Mouse (Mus musculus): ENCODE measurements around the gene Lrrc36.
A peak's percentile ranks its signal among the peaks of the same experiment; 100 is the strongest.

Gene Lrrc36

GRCm38 (mm10) chr8:105468002-105468720 lies 54.8 kb downstream of the Lrrc36 start:
- peak; percentile 72 for DNase-seq

- peak; percentile 85 for DNase-seq
These were observed 55.8 kb downstream of the Lrrc36 start for GRCm38 (mm10) chr8:105469041-105469695.

DNA sequence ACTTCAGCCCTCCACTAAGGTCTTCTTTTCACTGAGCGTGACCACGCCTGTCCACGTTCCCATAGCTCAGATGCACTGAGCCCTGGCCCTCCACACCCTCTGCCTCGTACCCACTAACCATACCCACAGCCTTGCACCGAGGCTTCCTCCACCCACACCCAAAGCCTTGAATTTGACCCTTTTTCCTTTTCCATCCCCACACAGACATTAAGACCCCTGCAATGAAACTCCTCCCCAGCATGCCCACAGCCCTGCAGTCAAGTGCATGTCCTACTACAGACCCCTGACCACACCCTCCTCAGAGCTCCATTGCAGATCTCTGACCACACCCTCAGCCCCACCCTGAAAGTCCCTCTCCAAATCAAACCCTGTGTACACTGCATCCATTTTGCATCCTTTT lies 56.4 kb downstream of the Lrrc36 start:
- no peak for DNase-seq

GRCm38 (mm10) chr8:105470262-105470661 lies 56.9 kb downstream of the Lrrc36 start:
- no peak for DNase-seq

- DNase-seq = no peak
These were observed 57.4 kb downstream of the Lrrc36 start for GRCm38 (mm10) chr8:105470681-105471313.

DNA sequence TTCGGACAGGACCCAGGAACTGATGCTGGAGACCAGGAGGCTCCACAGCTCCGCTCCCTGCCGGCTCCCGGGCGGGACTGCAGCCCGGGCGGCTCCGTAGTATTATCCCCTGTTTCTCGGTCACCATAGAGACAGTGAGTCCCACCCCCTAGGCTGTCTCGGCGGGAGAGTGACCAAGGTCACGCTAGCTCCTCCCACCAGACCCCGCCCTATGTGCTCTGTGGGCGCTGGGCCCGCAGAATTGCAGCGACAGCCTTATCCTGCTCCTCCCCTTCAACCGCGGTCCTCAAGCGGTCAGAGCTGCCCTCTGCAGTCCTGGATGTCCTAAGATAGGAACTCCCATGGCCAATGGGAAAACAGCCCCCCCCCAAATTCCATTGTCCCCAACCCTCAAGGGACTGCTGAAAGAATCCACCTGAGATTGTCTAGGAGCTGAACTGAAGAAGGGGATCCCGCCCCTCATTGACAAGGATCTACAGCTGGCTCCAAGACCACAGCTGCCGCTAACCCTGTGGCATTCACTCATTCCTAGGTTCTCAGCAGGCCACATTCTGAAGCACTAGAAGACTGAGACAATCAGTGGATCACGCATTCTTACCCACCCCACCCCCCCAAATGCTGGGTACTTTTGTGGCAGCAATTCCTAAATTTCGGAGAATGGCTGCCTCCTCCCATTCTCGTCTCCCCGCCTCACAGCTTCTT lies 58.1 kb downstream of the Lrrc36 start, which contains the start of gene Tppp3:
Gene Tppp3 (minus strand): TSS at position 213 of the 702 bp plus-strand sequence.
- peak; percentile 94 for DNase-seq

DNA sequence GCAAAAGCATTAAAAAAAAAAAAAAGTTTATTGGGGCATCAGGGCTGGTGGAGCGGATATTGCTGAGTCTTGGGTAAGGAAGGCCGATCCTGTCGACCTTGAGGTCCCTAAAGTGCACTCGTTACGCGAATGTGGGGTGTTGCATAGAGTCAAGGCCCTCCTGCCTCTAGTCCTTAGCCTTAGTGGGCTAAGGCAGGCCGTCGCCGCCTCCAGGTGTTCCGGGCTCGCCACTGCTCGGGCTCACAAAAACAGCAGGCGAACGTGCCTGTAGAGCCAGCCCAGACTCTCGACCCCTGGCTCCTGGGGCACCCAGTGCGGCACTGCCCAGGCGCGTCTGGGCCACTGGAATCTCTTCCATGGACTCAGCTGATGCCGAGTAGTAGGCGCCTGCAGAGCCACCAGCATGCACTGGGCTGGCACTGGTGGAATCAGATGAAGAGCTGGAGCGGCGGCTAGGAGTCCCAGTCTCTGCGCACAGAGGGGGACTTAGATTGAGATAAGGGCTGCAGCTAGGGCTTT lies 59.1 kb downstream of the Lrrc36 start:
- DNase-seq = peak; percentile 51

DNA sequence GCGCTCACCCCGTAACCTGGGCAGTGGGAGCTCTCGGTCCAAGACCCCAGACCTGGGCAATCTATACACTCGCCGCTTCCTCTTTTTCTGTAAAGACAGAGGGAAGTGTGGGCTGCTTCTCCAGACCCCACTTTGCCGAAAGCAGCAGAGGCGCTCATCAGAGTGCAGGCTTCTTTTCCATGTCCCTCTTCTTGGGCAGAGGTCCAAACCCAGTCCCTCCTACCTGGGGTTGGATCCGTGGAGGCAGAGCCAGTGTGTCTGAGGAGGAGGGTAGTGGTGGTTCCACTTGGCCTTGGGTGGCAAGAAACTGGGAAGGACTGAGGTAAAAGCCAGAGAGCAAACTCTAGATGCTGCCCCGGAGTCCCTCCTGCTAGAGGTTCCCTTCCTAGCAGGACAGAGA lies 59.6 kb downstream of the Lrrc36 start:
- DNase-seq = peak; percentile 40

- peak; percentile 35 for DNase-seq
These were observed 60.6 kb downstream of the Lrrc36 start for GRCm38 (mm10) chr8:105473816-105474606.

DNA sequence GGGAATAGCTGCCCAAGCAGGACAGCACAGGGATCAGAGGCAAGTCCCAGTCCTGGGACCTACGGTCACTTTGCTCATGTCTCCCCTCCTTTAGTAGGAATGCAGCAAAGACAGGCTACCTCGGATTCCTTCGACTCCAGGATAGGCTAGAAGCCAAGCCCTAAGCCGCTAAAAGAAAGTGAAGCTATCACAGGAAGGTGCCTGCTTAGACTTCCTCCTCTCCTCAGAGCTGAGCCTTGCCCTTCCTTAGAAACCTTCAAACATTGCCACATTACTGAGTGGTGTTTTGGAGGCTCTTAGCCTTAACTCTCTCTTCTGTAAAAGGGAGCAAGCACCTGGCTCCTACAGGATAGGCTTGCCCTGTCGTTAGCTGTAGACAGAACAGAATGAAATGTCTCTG lies 61.3 kb downstream of the Lrrc36 start:
- DNase-seq = no peak

- no peak for DNase-seq
These were observed 61.9 kb downstream of the Lrrc36 start for GRCm38 (mm10) chr8:105475254-105475653.

DNA sequence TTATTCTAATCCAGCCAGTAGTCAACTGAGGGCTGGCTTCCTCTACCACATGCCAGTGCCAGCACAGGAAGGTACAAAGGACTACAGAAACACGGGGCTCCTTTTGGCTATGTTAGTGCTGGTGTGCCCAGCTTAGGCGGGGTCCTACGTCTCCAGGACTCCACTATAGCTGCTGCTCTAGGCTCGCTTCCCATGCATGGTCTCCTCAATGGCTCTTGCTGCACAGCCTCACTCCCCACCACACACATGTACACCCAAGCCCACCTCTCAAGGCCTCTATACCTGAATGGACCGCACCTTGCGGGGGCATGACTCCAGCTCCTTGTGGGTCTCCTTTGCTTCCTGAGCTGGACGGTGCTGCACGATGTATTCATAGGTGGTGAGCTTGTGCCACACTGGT lies 62.4 kb downstream of the Lrrc36 start:
- DNase-seq = no peak

DNA sequence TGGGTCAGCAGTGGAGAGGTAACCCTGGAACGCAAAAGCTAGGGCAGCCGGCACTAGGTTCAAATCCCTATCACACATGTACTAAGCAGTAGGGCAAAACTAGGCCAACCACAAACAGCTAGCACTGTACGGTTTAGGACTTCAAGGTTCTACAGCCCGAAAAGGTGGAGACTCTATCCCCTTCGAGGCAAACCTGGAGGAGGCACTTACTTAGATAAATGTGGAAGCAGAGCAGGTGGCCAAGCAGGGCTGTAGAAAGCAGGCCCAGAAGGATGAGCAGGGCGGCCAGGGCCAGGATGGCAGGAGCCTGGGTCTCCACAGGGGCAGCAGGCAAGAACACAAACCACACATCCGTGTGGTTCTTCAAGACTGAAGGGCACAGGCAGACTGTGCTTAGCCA lies 62.8 kb downstream of the Lrrc36 start:
- no peak for DNase-seq

- peak; percentile 71 for DNase-seq
These were observed 63.5 kb downstream of the Lrrc36 start for GRCm38 (mm10) chr8:105476628-105477413.

GRCm38 (mm10) chr8:105477792-105478191 lies 64.4 kb downstream of the Lrrc36 start:
- DNase-seq = no peak

- DNase-seq = no peak
These were observed 67.6 kb downstream of the Lrrc36 start for GRCm38 (mm10) chr8:105481013-105481412.

- no peak for DNase-seq
These were observed 68.1 kb downstream of the Lrrc36 start for GRCm38 (mm10) chr8:105481453-105481852.

- DNase-seq = no peak
These were observed 68.8 kb downstream of the Lrrc36 start for GRCm38 (mm10) chr8:105482123-105482522.

DNA sequence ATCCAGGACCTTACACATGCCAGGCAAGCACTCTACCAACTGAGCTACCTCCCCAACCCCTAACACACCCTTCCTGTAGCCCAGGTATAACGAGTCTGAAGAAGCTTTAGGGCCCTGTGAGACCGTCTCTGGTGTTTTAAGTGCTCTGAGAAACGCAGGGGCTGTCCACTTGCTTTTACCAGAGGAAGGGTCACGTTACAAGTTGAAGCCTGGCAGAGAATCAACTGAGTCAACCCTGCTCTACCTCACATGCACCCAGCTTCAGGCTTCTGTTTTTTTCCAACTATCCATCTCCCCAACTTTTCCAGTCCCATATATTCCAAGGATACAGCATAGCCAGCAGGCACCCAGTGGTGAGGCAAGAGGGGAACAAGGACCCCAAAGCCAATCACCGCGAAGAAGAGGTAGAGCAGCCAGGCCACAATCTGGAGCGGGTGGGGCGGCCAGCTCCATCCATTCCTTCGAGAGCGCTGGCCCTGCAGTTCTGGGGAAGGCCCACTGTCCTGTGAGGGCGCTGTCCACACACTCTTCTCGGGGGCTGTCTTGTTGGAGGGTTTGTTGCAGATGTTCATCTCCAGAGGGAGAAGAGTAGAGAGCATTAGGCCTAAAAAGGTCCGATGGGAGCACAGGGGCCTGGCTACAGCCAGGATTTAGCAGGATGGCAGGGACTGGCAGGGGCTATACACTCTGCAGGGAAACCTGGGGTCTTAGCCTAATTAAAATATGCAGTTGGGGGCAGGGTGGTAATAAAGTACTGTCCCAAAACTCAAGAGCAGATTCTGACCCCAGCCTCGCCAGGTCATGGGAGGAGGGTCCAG lies 70.0 kb downstream of the Lrrc36 start:
- DNase-seq = no peak

DNA sequence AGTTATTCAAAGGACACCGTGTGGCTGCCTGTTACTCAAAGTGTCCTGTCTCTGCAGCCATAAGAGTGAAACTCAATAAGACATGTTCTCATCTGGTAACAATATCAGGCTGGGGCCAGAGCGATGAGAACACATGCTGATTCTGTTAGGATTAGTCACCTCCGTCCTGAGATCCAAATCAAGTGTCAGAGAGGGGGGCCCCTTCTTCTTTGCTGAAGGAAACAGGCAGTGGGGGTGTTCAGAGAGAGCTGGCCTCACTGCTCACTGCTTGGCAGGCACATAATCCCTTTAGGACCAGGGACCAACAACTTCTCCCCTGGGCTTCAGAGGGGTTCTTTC lies 70.6 kb downstream of the Lrrc36 start:
- no peak for DNase-seq

GRCm38 (mm10) chr8:105484392-105484791 lies 71.0 kb downstream of the Lrrc36 start:
- no peak for DNase-seq

Data from cerebellum, adult 11-12 months (tissue).